Mouse (Mus musculus) MEL (cell line): ENCODE data around the gene Rasa1. TPM values are rescaled to one million over a fixed set of nuclear protein-coding genes. Genes with fewer than 3 reads are reported as not detected.

Source experiments
- CTCF ChIP-seq, 3 experiments: IDR thresholded peaks in 2 of 3; conservative IDR thresholded peaks in 1 of 3; 2 replicates each; pipeline ENCODE4 v1.5.1; 2011 to 2012; ENCODE audit warnings: low read length in 3 of 3, low read depth in 2 of 3, mild to moderate bottlenecking in 2 of 3, improper control_type of control experiment in 1 of 3, inconsistent platforms in 1 of 3, mixed read lengths in 1 of 3, moderate library complexity in 1 of 3; ENCODE audit not compliant: control insufficient read depth in 1 of 3, insufficient read depth in 1 of 3, poor library complexity in 1 of 3, severe bottlenecking in 1 of 3
- MAFK ChIP-seq: IDR thresholded peaks from 2 replicates; pipeline ENCODE4 v1.6.1; 2011; ENCODE audit warnings: low read depth, mild to moderate bottlenecking, low read length, improper control_type of control experiment, borderline replicate concordance
- MAX ChIP-seq: IDR thresholded peaks from 2 replicates; pipeline ENCODE4 v1.6.1; 2011; ENCODE audit warnings: low read length, improper control_type of control experiment
- ZMIZ1 ChIP-seq: IDR thresholded peaks from 2 replicates; pipeline ENCODE4 v1.6.1; 2012; ENCODE audit warnings: low read depth, mild to moderate bottlenecking, inconsistent platforms, low read length, improper control_type of control experiment, moderate library complexity
- polyA plus RNA-seq, 2 experiments: library from polyadenylated mRNA; stranded (reverse) in 1 of 2; unstranded in 1 of 2; fragments of >175 nt in 1 of 2; fragments of >200 nt in 1 of 2; gene quantifications; 2 replicates each; pipeline versions ENCODE4 v1.2.1 to v1.2.4; 2012; ENCODE audit warnings: low replicate concordance in 2 of 2, low read depth in 1 of 2; ENCODE audit not compliant: insufficient read length in 2 of 2, insufficient read depth in 1 of 2, missing spikeins in 1 of 2
- total RNA-seq: library from RNA; depleted of rRNA; stranded (reverse); fragments of 300-350 nt; gene quantifications from 2 replicates; pipeline ENCODE4 v1.2.3, GENCODE M21; 2012; rRNA removed

Rasa1 gene
- total and polyA plus RNA-seq, 3 experiments = 14.0 to 22.3 TPM; not detected in 1

DNA sequence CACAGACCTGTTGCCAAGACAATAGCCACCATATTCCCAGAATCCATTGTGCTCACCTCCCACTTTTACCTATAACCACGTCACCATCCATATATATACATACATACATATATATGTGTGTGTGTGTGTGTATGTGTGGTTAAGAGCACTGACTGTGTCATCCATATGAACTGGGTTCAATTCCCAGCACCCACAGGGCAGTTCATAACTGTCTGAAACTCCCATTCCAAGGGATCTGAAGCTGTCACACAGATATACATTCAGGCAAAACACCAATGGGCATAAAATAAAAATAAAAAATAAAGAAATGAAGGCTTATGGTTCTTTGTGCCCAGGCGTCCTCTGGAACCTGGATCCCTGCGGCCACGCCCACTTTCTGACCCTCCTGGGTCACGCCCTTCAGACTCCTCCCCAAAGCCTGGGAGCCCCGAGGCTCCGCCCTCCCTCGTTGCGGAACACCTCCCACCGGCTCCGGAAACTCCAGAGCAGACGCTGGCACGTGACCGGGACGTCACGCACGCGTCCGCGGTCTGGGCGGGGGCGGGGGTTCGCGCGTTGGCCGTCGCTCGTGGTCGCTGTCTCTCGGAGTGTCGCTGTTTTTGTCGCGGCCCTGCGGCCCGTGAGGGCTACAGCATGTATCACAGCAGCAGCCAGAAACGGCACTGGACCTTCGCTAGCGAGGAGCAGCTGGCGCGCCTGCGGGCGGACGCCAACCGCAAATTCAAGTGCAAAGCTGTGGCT, 99.9 kb downstream of the Rasa1 start, which contains the start of gene Ccnh (continued):
- 0 out of 2 replicates have a peak, but pooled peaks have one; percentile 22 for TF ChIP-seq ZMIZ1
- TF ChIP-seq MAFK = no peak
- no peak for TF ChIP-seq CTCF (IDR thresholded peaks at IDR 0.05 in 2 of 3, conservative IDR thresholded peaks at IDR 0.05 in 1 of 3; ENCODE audit: control insufficient read depth in 1 of 3, insufficient read depth in 1 of 3, low read depth in 2 of 3, low read length in 3 of 3, poor library complexity in 1 of 3, severe bottlenecking in 1 of 3)
- peak; percentile 94 for TF ChIP-seq MAX

Other genes starting within 250 kb of the Rasa1 start
- gene Ccnh, start 99.7 kb downstream of the Rasa1 start, total RNA-seq = 61.8 and 77.3 TPM in 2 replicates
- gene Ccnh, start 99.7 kb downstream of the Rasa1 start, polyA plus RNA-seq = 100 to 1,000 TPM in 1 of 2 experiments, not detected in 1; 101 TPM